Mouse (Mus musculus) lung, embryonic 16.5 days (tissue): Measurements from ENCODE around the gene Gpr88. TPM values are rescaled to one million over a fixed set of nuclear protein-coding genes. Genes with fewer than 3 reads are reported as not detected.

Experiments
- polyA plus RNA-seq: library from polyadenylated mRNA; unstranded; fragments of >200 nt; fragmentation: Nextera tagmentation; extraction: Ambion mirVana; gene quantifications from 2 replicates; pipeline ENCODE4 v1.2.1, GENCODE M21; 2015

Gpr88 gene
- polyA plus RNA-seq, 1 experiment from 2014 or later, result 0.57 TPM

Other genes with a start within 250 kb of the Gpr88 start
- 30.3 and 34.6 TPM in 2 replicates for gene Slc30a7, start 246.1 kb downstream of the Gpr88 start, polyA plus RNA-seq
- gene Extl2, start 246.0 kb downstream of the Gpr88 start, polyA plus RNA-seq, result 16.9 and 18.0 TPM in 2 replicates
- gene Vcam1, start 123.8 kb downstream of the Gpr88 start, polyA plus RNA-seq, result 117 and 118 TPM in 2 replicates
- gene Cdc14a, start 170.5 kb upstream of the Gpr88 start, polyA plus RNA-seq, result 6.8 and 7.0 TPM in 2 replicates